ENCODE assay signal across 17 mouse cellular contexts in genomic region chr3:27563047-27563624, GRCm38 (mm10).
DNase-seq lines count a peak whose midpoint lies in the region; ATAC-seq lines count a peak whose summit lies in the region.
"Had no signal": no experiment of that assay in that cellular context is flagged by ENCODE, and none has a peak within 500 bp of the region (broad histone marks: within the 10 kb centered on the region; RNA-seq: fewer than 3 reads in every experiment).

No protein-coding gene starts in this region.

- H3K4me1 ChIP-seq in heart, embryonic 11.5 days (ENCODE audit: control insufficient read depth, insufficient read depth, low read length) = peaks cover under 1% of the 10 kb centered on the region; the same call in 1 of the 2 replicates
- peaks cover 6% of the 10 kb centered on the region; the same call in 1 of the 2 replicates for H3K4me1 ChIP-seq in intestine, embryonic 16.5 days (ENCODE audit: control insufficient read depth, insufficient read depth, low read length)
- H3K4me1 ChIP-seq in kidney, embryonic 14.5 days (ENCODE audit: control insufficient read depth, insufficient read depth, low read length) = peaks cover 7% of the 10 kb centered on the region; the same call in 1 of the 2 replicates
- H3K4me1 ChIP-seq: embryonic facial prominence, embryonic 15.5 days; forebrain, embryonic 12.5 days; hindbrain, embryonic 10.5 days; hindbrain, embryonic 15.5 days had no signal

- H3K36me3 ChIP-seq in heart, embryonic 11.5 days (ENCODE audit: control insufficient read depth, insufficient read depth, low read length) = no peaks in the 10 kb centered on the region
- H3K36me3 ChIP-seq in intestine, embryonic 16.5 days (ENCODE audit: control insufficient read depth, insufficient read depth, low read length) = no peaks in the 10 kb centered on the region
- H3K36me3 ChIP-seq in kidney, embryonic 14.5 days (ENCODE audit: control insufficient read depth, insufficient read depth, low read length) = no peaks in the 10 kb centered on the region
- H3K36me3 ChIP-seq: embryonic facial prominence, embryonic 15.5 days; forebrain, embryonic 12.5 days; heart, embryonic 12.5 days; hindbrain, embryonic 10.5 days; hindbrain, embryonic 15.5 days had no signal

- H3K4me3 ChIP-seq in heart, embryonic 11.5 days (ENCODE audit: low read depth, low read length) = no peak overlapping the region
- no peak overlapping the region for H3K4me3 ChIP-seq in intestine, embryonic 16.5 days (ENCODE audit: low read length)
- no peak overlapping the region for H3K4me3 ChIP-seq in kidney, embryonic 14.5 days (ENCODE audit: low read length)
- H3K4me3 ChIP-seq: embryonic facial prominence, embryonic 15.5 days; forebrain, embryonic 12.5 days; gastrocnemius, adult 2 months; heart, embryonic 12.5 days; hindbrain, embryonic 10.5 days; hindbrain, embryonic 15.5 days had no signal

- peak; percentile 42 for DNase-seq in heart, adult 11 months
- peak; percentile 8 for DNase-seq in fat pad, adult 2 months (ENCODE audit: extremely low read depth, low read depth, low spot score)
- DNase-seq in thymus, postnatal 10 days (ENCODE audit: low spot score in 2 of 2) = no peak
- DNase-seq in testis, postnatal 14 days (ENCODE audit: low spot score) = no peak
- DNase-seq: gastrocnemius, adult 2 months; gastrocnemius, postnatal 25 days; heart, adult 18-20 months; kidney, adult 2 months had no signal

- no peak overlapping the region for H3K9ac ChIP-seq in heart, embryonic 11.5 days (ENCODE audit: low read depth, low read length)
- H3K9ac ChIP-seq in intestine, embryonic 16.5 days (ENCODE audit: low read depth, low read length) = no peak overlapping the region
- H3K9ac ChIP-seq in kidney, embryonic 14.5 days (ENCODE audit: low read depth, low read length) = no peak overlapping the region
- H3K9ac ChIP-seq: embryonic facial prominence, embryonic 15.5 days; forebrain, embryonic 12.5 days; heart, embryonic 12.5 days; hindbrain, embryonic 15.5 days had no signal

- H3K4me2 ChIP-seq in heart, embryonic 11.5 days = no peak overlapping the region
- H3K4me2 ChIP-seq in intestine, embryonic 16.5 days (ENCODE audit: low read depth, low read length) = no peak overlapping the region
- H3K4me2 ChIP-seq in kidney, embryonic 14.5 days (replicated peaks; ENCODE audit: low read depth, low read length) = no peak overlapping the region
- H3K4me2 ChIP-seq: embryonic facial prominence, embryonic 15.5 days; forebrain, embryonic 12.5 days; heart, embryonic 12.5 days; hindbrain, embryonic 15.5 days had no signal

- H3K27ac ChIP-seq in heart, embryonic 11.5 days (ENCODE audit: low read depth, low read length) = no peak overlapping the region
- H3K27ac ChIP-seq in intestine, embryonic 16.5 days (ENCODE audit: low read length) = peak overlapping the region; percentile 48
- H3K27ac ChIP-seq in kidney, embryonic 14.5 days (ENCODE audit: low read depth, low read length) = no peak overlapping the region
- H3K27ac ChIP-seq: embryonic facial prominence, embryonic 15.5 days; forebrain, embryonic 12.5 days; gastrocnemius, adult 2 months; hindbrain, embryonic 10.5 days; hindbrain, embryonic 15.5 days had no signal

- ATAC-seq in heart, embryonic 11.5 days (replicated peaks; ENCODE audit: insufficient number of reproducible peaks, low FRiP score, low TSS enrichment) = no peak
- peak; percentile 82 for ATAC-seq in intestine, embryonic 16.5 days
- peak; percentile 73 for ATAC-seq in megakaryocyte progenitor cell, adult 5-6 weeks (replicated peaks; ENCODE audit: poor library complexity)
- no peak for ATAC-seq in kidney, embryonic 14.5 days (ENCODE audit: low FRiP score, low TSS enrichment)

- no peaks in the 10 kb centered on the region for H3K9me3 ChIP-seq in heart, embryonic 11.5 days (replicated peaks; ENCODE audit: control insufficient read depth, low read length)
- H3K9me3 ChIP-seq in intestine, embryonic 16.5 days (ENCODE audit: control insufficient read depth, low read length) = no peaks in the 10 kb centered on the region
- no peaks in the 10 kb centered on the region for H3K9me3 ChIP-seq in kidney, embryonic 14.5 days (ENCODE audit: control insufficient read depth, low read length)
- H3K9me3 ChIP-seq: embryonic facial prominence, embryonic 15.5 days; forebrain, embryonic 12.5 days; heart, embryonic 12.5 days; hindbrain, embryonic 10.5 days; hindbrain, embryonic 15.5 days had no signal

- 88% methylated on average over 5 of the region's 5 CpGs for WGBS in heart, embryonic 11.5 days (ENCODE audit: insufficient replicate concordance)
- 74% methylated on average over 5 of the region's 5 CpGs for WGBS in intestine, embryonic 16.5 days
- 73% methylated on average over 5 of the region's 5 CpGs for WGBS in kidney, embryonic 14.5 days

- H3K27me3 ChIP-seq in heart, embryonic 11.5 days (ENCODE audit: control insufficient read depth, insufficient read depth, low read length) = no peaks in the 10 kb centered on the region
- no peaks in the 10 kb centered on the region for H3K27me3 ChIP-seq in intestine, embryonic 16.5 days (replicated peaks; ENCODE audit: control insufficient read depth, insufficient read depth, low read length)
- no peaks in the 10 kb centered on the region for H3K27me3 ChIP-seq in kidney, embryonic 14.5 days (ENCODE audit: control insufficient read depth, insufficient read depth, low read length)
- H3K27me3 ChIP-seq: embryonic facial prominence, embryonic 15.5 days; forebrain, embryonic 12.5 days; heart, embryonic 12.5 days; hindbrain, embryonic 15.5 days had no signal

Comparison
In these comparisons a context has a peak if more than half of its experiments do, and no peak if none do; other contexts are left out.
1. DNase-seq: peak in heart, adult 11 months (single experiment) and fat pad, adult 2 months (single experiment); none in thymus, postnatal 10 days (0 of 2) and testis, postnatal 14 days (single experiment).
2. ATAC-seq: peak in intestine, embryonic 16.5 days (single experiment) and megakaryocyte progenitor cell, adult 5-6 weeks (single experiment); none in heart, embryonic 11.5 days (single experiment) and kidney, embryonic 14.5 days (single experiment).